Mouse (Mus musculus): ENCODE data around the gene Myrip.

DNA sequence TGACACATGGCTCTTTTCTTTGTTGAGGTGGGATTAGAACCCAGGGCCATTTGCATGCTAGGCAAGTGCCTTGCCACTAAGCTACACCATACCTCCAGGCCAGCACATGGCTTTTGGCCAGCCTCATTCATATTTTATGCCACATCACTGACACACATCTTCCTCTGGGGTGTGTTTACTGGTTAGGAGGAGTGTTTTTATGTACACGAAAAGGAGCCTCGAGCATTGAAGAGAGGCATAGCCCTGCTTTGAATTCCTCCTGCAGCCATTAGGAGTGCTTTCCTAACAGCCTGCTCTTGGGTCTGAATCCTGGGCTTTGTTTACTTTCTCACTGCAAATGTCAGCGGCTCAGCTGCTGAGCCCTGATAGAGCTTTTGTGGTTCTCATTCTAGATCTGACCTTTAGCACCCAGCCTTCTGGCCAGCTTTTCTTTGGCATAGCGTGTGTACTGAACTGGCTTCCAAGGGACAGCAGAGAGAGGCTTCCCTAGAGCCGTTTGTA lies 44.4 kb downstream of the Myrip start:
- TF ChIP-seq CTCF (IDR thresholded peaks at IDR 0.05; ENCODE audit: control insufficient read depth, insufficient read depth, insufficient read length): no peak
- no peak for TF ChIP-seq MAX (IDR thresholded peaks at IDR 0.05)
- TF ChIP-seq MYOD1 (IDR thresholded peaks at IDR 0.05; ENCODE audit: control insufficient read depth, insufficient read length, low read depth): no peak
- no peak for TF ChIP-seq MYOG (IDR thresholded peaks at IDR 0.05; ENCODE audit: control insufficient read depth, extremely low read depth, insufficient read length)
- TF ChIP-seq CEBPB (IDR thresholded peaks at IDR 0.05; ENCODE audit: low read depth): no peak
- no peak for TF ChIP-seq FOSL1 (IDR thresholded peaks at IDR 0.05; ENCODE audit: insufficient read depth, low read length, poor library complexity, severe bottlenecking)
